Mouse (Mus musculus) layer of hippocampus, postnatal 36 days (tissue): Measurements from ENCODE around the gene Hdac11. TPM values are rescaled to one million over a fixed set of nuclear protein-coding genes. Genes with fewer than 3 reads are reported as not detected.
"Not testable (repeated sequence)": the region's sequence is repeated elsewhere in the genome, so short reads cannot be mapped to it uniquely, and the experiment has no call there.

Experiments used
- DNase-seq, 2 experiments: peaks; one replicate each; pipeline ENCODE4 v3.0.0; 2022
- total RNA-seq, 2 experiments: library from RNA; stranded (reverse); gene quantifications; 2 replicates each; pipeline ENCODE4 v1.2.3; 2021

Gene Hdac11
- 100 to 1,000 TPM; 143 to 159 TPM for total RNA-seq

GRCm38 (mm10) chr6:91156554-91157236 is at the start of gene Hdac11:
Hdac11 (plus strand) TSS chr6:91156665.
- peak; percentile 89 to 91 for DNase-seq

GRCm38 (mm10) chr6:91108301-91108916 is 48.1 kb upstream of the Hdac11 start:
- DNase-seq, result no peak

- no peak for DNase-seq
Observed at GRCm38 (mm10) chr6:91108917-91109450, 47.5 kb upstream of the Hdac11 start.

DNA sequence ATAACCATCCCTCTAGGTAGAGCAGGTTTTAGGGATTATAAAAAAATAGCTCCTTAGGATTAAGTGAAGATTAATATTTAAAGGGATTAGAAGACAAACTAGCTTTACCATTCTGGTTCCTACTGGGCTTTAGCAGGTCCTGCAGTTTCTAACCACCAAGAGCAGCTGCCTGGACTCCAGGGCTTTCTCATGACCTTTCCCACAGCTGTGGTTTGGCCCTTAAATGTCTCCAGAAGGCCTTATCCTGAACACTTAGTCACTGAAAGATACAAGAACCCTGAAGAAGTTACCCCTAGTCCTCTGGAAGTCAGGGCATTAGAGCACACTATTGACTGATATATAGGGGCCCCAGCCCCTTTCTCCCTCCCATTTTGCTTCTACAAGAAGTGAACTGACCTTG is 47.0 kb upstream of the Hdac11 start:
- no peak for DNase-seq

DNA sequence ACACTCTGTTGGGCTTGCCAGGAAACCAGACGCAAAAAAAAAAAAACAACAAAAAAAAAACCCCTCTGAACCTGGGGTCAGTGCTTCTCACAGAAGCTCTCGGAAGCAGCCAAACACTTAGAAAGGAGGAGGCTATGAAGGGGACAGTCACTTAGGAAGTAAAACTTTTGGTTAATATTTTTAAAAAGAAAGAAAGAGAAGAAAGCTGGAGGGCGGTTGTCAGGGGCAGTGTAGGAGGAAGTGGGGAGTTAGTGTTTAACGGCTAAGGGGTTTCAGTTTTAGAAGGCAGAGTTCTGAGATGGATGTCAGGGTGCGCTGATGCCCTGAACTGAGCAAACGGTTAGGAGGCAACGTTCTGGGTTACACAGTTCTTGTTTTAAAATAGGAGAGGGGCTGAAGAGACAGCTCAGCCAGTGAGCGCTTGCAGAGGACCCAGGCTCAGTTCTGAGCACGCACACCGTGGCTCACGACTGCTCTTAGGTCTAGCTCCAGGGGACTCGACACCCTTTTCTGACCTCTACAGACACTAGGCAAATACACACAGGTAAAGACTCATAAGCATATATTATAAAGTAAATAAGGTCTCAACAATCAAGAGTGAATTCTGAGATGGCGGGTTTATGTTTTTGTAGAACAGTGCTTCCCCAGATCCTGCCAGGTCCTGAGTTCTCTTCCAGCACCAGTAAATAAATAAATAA is 46.0 kb upstream of the Hdac11 start:
- no peak for DNase-seq

DNA sequence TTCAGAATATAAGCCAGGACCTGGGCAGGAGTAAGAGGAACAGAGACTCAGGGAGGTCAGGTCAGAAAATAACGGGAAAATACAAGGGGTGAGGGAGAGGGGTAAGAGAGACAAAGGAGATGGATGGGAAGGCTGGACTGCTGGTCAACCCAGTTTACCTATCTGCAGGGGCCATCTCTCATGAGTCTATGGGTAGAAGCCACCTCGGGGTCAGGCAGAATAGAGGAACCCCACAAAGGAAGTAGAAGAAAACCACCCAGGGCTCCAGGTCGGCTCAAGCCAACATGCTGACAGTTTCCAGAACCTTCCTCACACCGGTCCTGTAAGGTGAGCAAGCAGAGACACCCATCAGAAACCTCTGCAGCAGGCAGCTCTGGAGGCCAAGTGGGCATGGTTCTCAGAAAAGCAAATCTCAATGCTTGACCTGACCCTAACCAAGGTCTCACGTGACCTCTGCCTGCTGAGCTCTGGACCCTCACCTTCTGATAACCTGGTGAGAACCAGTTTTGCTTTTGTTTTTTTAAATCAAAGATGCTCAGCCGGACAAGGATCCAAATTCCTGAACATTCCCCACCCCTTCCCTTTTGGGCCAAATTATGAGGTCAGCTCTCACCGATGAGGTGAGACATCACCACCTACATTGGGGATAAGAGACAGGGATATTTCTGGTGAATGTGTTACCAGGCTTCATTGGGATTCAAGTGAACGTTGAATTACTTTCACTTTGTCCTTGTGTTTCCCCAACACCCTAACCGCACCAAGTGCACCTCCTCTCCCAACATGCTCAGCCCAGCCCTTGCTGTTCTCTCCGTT is 45.1 kb upstream of the Hdac11 start:
- no peak for DNase-seq

GRCm38 (mm10) chr6:91111954-91112252 is 44.6 kb upstream of the Hdac11 start:
- no peak for DNase-seq

GRCm38 (mm10) chr6:91114716-91115115 is 41.7 kb upstream of the Hdac11 start:
- DNase-seq, result no peak

GRCm38 (mm10) chr6:91115158-91115557 is 41.3 kb upstream of the Hdac11 start:
- DNase-seq, result no peak

DNA sequence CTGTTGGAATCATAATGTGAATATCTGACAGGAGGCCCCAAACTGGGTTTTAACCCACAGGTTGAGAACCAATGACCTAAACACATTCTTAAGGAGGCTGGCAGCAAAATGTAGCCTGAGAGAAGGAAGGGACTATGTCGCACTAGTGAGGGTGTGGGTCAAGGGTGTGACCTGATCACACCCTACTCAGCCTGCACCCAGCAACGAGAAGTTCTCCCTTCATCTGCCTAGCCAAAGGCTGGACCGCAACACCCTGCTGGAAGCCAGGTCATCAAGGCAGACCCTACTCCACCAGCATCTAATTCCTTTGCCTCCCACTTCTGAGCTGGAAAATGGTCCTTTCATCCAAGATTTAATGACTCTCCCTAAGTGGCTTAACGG is 40.6 kb upstream of the Hdac11 start:
- no peak for DNase-seq

DNA sequence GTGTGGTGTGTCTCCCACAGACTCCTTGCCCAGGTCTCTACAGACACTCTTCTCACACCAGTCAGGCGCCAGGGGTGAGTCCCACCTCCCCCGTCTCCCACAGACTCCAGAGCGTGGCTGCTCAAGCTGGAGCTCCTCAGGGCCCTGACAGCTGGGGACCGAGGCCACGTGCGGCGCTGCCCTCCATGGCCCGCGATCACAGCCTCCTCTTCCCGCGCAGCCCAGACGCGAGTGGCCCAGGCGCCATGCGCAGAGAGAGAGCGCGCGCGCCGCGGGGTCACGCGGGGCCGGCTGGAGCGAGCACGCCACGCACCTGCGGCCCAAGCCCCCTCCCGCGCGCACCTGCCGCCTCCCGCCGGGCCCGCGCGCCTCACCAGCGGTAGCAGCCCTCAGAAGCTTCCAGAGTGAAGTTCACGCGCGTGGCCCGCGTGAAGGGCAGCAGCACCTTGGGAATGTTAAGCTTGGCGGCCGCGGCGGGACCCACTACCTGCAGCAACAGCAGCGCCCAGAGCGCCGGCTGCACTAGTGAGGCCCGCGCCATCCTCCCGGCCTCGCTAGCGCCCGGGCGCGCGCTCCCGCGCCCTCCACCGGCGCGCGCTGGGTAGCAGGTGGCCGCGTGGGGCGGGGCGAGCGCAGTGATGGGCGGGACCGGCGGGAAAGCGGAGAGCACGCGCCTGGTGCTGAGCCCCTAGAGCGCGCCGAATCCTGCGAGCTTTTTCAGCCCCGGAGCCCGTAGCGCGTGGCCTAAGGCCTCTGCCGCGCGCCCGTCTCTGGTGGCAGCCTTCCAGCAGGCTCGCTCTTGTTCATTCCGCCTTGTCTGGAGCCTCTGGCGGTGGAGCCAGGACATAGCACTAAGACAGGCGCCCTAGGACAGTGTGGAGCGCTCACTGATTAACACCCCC is 40.0 kb upstream of the Hdac11 start, which contains the start of gene Nup210:
Nup210 (minus strand) TSS at position 586 of the 902 bp plus-strand sequence.
- peak; percentile 93 to 94 for DNase-seq

- DNase-seq, result peak in 1 of 2 experiments; percentile 6
Observed at GRCm38 (mm10) chr6:91117149-91117548, 39.3 kb upstream of the Hdac11 start.

DNA sequence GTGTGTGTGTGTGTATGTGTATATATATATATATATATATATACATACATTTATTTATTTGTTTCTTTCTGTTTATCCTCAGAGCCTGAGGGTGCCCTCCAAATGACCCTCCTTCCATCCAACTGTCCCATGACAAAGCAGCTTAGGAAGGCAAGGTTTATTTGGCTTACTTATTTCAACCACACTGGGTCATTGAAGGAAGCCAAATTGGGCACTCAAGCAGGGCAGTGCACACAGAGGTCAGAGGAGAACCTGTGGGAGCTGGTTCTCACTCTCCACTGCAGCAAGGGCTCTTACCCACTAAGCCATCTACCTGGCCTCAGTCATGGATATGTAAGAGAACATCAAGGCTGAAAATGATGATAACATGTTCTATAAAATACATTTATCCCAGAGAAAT is 37.9 kb upstream of the Hdac11 start:
- no peak for DNase-seq

GRCm38 (mm10) chr6:91120206-91120605 is 36.3 kb upstream of the Hdac11 start:
- DNase-seq, result no peak

DNA sequence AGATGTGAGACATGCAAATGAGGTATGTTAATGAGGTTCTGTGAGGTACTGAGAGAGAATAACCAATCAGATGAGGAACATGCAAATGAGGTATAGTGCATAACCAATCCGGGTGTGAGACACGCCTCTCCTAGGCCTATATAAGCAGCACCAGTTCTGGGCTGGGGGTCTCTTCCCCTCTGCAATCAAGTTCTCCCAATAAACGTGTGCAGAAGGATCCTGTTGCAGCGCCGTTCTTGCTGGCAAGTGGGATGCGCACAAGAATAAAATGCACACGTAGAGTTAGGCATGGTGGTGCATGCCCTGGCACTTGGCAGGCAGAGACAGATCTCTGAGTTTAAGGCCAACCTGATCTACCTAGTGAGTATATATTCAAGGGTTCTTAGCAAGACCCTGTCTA is 35.4 kb upstream of the Hdac11 start:
- not testable (repeated sequence) for DNase-seq

- no peak for DNase-seq
Observed at GRCm38 (mm10) chr6:91123453-91123852, 33.0 kb upstream of the Hdac11 start.

GRCm38 (mm10) chr6:91124286-91125227 is 31.9 kb upstream of the Hdac11 start:
- DNase-seq, result no peak

DNA sequence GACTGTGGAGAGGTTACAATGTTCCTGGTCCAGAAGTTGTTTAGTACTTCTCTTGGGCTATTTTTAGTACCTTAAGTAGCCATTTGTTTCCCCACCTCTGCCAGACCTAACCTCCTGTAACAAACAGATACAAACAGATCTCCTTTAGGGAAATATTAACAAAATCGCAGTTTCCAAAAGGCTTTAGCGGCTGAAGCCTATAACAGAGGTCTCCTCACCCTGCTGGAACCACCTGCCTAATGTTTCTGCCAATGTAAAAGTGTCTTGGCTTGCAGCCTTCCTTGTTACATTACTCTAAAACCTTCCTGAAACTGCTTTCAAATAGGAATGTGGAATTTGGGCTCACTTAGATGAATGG is 31.3 kb upstream of the Hdac11 start:
- DNase-seq, result no peak

DNA sequence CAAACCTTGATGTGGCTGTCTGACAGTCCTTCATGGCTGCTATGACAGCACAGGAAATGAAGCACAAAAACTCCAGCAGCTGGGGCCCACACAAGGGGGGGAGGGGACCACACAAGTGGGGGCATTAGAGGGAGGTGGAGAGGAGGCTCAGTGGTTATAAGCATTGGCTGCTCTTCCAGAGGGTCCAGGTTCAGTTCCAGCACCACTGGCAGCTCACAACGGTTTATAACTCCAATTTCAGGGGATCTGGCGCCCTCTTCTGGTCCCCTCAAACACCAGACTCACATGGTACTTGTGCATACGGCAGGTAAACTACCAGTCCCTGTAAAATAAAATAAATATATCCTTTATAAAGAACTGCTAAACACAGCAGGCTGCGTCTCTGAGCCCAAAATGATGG is 27.5 kb upstream of the Hdac11 start:
- DNase-seq, result no peak

GRCm38 (mm10) chr6:91130856-91131255 is 25.6 kb upstream of the Hdac11 start:
- no peak for DNase-seq
